Mouse (Mus musculus): ENCODE data around the gene Desi1.
"Not testable (repeated sequence)": the region's sequence is repeated elsewhere in the genome, so short reads cannot be mapped to it uniquely, and the experiment has no call there.

Desi1 gene

DNA sequence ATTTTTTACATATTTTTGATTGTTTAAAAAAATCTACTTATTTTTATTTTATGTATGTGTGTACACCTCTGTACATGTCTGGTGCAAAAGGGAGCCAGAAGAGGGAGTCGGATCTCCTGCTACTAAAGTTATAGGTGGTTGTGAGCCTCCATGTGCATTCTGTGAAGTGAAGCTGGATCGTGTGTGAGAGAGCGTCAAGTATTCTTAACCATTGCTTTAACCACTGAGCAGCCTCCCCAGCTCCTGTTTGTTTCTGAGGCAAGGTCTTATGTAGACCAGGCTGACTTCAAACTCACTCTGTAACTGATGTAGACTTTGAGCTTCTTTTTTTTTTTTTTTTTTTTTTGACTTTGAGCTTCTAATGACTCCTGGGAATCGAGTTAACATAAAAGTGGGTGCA is 16.2 kb downstream of the Desi1 start:
- peak in 1 of 2 experiments; percentile 52 for DNase-seq

DNA sequence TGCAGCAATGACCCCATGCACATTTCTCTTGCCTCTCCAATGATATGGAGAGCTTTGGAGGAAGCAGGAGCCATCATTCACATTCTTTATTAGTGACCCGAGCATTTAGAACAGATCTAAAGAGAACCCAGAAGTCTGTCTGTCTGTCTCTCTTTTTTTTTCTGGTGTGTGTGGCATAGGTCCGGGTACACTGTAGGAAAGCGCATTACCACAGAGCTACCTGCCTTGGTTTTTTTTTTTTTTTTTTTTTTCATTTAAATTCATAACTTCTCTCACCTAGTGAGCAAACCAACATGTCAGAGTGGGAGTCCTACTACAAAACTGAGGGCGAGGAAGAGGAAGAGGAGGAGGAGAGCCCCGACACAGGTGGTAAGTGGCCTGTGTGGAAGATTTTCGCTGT is 16.8 kb downstream of the Desi1 start:
- no peak for DNase-seq

DNA sequence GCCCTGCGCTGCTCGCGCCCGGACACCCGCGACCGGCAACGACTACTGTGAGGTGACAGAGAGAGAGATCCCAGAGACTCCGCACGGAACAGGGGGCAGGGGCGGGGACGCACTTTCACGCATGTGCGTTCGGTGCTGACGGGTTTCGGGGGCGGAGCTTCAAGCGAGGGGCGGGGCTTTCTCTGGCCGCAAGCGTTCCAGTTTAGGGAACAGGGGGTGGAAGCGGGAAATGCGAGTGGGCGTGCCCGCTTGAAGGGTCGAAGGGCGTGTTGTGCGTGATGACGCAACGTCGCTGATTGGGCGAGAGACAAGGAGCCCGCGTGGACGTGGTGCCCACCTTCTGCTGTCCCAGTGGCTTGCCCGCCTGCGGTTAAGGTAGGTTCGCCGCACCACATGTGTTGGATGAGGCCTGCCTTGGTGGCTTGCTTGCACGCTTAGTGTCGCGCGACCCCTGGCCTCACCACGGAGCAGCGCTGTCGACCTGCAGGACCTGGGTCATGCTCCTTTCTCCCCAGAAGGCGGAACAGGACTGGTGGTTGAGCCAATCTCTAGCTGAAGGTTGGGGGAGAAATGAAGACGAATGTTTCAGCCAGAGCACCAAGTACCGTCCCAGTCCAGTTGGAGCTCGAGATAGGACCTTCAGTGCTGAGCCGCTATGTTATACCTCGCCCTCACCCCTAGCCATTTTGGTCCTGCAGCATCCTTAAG is 17.4 kb downstream of the Desi1 start:
- DNase-seq: peak; percentile 100

- DNase-seq: peak; percentile 36 to 54
Measured at GRCm38 (mm10) chr15:82015392-82016100, 18.1 kb downstream of the Desi1 start.

DNA sequence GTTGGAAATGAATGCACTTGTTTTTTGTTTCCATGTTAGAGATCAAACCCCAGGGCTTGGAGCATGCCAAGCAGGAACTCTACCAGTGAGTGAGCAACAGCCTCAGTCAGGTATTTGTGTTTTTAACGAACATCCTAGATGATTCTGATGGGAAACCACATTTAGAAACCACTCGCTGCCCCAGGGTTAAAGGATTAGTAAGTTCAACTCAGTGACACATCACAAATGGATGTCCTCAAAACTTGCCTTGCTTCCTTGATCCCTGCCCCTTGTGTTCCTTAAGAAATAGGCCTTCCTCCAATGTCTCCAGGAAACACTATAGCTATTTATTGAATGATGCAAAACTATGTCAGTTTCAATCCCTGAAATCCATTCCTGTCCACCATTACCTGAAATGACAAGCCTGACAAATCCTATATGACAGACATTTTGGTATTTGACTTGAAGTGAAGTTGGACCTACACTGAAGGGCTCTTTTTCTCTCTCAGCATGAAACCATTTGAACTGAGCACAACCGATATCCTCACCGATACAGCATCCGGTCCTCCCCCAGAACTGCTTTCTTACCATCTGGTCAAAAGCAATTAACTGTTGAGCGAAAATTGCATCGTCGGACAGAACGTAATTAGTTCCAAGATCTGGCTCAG is 18.8 kb downstream of the Desi1 start:
- DNase-seq: no peak

GRCm38 (mm10) chr15:82011947-82012346 is 21.7 kb downstream of the Desi1 start:
- DNase-seq: no peak

DNA sequence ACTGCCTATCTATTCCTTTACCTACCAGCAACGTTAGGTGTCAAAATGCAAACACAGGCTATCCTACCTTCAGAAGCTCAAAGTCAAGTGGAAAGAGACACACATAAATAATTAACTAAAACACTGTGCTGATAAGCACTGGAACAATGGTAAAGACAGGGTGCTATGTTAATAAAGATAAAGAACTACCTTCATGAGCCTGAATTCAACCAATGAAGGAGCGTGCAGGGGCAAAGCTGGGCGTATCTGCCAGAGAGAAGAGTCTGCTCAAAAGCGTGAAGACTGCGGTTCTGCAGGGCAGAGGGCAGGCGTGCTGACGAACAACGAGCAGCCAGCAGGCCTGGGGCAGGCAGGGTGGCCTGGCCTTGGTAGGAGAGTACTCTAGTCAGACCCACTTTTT is 29.4 kb downstream of the Desi1 start:
- DNase-seq: no peak

- no peak for DNase-seq
Measured at GRCm38 (mm10) chr15:81993992-81994391, 39.7 kb downstream of the Desi1 start.

DNA sequence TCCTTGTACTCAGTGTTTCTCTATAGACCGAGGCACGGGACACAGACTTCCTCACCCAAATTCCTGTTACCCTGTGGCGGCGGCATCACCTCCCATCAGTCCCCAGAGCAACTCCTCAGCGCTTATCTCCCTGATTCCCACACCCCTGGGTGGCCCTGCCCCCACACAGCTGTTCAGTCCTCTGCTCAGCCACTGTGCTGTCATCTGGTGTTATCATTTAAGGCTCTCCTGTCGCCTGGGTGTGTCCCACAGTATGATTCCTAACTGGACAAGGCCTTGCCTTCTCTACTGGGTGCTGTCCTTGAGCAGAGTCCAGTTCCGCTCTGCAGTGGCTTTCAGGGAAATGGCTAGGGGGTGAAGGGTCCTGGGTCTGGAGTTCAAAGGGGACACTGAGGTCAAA is 43.1 kb downstream of the Desi1 start:
- no peak for DNase-seq

- DNase-seq: peak; percentile 56 to 58
Measured at GRCm38 (mm10) chr15:81989371-81990062, 44.1 kb downstream of the Desi1 start.

DNA sequence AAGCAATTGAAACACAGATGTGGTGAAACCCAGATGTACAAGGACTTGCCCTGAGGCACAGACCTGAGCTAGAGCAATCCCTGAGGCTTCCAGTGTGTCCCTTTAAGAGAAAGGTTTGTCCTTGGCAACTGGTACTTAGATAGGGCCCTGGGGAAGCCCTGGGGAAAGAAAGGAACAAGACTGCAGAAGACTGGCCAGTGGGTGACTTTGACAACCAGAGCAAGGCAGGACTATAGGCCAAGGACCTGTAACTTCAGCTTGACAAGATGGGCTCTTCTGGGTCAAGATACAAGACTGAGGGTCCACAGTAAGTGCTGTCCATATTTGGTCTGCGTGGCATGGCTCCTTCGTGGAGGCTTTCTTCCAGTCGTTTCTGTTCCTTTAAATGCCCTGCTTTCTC is 46.0 kb downstream of the Desi1 start, which contains the start of gene Xrcc6:
Gene Xrcc6, plus strand, starts transcription at position 190 of the 400 bp plus-strand sequence.
- DNase-seq: no peak

DNA sequence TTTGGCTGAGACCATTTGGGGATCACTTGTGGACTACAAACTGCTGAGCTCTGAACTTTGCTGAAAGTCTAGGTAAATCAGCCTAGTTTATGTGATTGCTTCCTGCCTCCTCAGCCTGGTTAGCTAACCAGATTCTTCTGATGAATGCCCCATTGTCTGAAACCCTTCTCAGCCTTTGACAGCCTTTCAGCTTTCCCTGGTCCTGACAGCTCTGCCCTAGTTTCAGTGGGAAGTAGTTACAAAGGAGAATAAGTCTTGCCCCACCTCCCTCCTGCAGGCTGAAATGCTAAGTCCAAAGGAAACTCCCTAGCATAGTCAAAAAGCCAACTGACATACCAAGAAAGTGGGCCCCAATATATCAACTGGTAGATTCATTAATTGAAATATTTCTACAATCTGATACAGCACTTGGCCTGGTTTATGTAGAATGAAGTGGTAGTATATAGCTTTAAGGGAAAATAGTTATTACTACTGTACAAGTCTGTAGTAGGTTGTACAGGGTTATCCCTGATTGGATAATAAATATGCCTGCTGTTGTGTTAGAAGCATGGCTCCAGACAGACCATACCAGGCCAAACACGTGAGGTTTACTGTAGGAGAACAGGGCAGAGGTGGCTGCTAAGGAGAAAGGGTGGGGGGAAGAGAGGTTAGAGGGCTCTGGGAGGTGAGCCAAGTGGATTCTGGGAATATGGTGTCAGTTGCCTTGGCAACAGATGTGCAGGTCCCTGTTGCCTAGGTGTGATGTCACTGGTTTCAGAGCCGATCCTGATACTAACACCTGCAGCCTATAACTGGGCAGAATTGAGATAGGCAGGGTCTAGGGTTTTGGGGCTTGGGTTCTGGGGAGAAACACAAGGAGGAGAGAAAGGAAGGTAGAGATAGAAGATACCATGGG is 48.1 kb downstream of the Desi1 start:
- no peak for DNase-seq

GRCm38 (mm10) chr15:81982173-81982572 is 51.5 kb downstream of the Desi1 start:
- no peak for DNase-seq

GRCm38 (mm10) chr15:81980321-81980720 is 53.3 kb downstream of the Desi1 start, which contains the start of gene 1700029P11Rik:
TSS of gene 1700029P11Rik (plus strand) at chr15:81980540.
- no peak for DNase-seq

DNA sequence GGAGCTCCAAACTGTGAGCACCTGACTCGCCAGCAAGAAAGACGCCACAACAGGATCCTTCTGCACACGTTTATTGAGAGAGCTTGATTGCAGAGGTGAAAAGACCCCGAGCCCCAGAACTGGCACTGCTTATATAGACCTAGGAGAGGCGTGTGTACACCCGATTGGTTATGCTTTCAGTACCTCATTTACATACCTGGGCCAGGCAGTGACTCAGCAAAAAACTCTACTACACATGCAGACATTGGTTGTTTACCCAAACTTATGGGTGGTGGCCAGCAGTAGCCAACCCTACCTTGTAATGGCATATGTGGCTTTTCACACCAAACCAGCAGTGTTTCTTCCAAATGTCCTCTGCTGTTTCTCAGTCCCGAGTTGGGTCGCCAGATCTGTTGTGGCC is 58.5 kb downstream of the Desi1 start:
- DNase-seq: not testable (repeated sequence)

DNA sequence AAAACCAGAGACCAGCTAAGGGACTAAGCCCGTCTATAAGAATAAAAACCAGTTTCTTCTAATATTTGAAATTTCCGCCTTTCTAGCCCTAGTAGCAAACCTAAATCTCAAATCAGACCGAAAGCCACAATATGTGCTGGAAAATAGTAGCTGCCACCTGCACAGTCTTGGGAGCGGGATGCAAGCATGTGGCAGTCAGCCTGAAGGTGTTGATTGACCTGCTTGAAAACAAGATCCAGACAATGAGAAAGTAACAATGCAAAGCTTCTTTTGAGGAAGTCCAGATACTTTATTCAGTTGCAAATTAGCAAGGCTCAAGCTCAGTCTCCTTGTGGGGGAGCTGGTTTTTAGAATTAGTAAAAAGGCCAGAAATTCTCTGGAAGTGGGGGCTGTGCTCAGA is 63.2 kb downstream of the Desi1 start:
- not testable (repeated sequence) for DNase-seq

GRCm38 (mm10) chr15:81969635-81970034 is 64.0 kb downstream of the Desi1 start:
- DNase-seq: not testable (repeated sequence)

DNA sequence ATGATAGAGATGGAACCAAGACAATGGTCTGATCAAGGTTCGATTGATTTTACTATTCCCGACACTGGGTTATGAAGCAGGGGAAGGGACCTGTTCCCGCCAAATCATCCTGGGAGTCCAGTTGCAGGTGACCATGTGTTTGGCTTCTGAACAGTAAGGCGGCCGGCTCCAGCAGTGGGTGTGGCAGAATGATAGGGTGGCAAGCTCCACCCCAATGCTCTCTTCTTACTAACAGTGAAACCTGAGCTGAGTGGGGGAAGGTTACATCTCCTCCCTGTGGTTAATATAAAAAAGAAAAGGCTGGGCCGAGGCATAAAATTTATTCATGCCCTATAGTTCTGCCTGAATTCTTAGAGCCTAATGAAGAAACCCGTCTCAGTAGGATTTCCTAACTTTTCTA is 64.5 kb downstream of the Desi1 start:
- no peak for DNase-seq

DNA sequence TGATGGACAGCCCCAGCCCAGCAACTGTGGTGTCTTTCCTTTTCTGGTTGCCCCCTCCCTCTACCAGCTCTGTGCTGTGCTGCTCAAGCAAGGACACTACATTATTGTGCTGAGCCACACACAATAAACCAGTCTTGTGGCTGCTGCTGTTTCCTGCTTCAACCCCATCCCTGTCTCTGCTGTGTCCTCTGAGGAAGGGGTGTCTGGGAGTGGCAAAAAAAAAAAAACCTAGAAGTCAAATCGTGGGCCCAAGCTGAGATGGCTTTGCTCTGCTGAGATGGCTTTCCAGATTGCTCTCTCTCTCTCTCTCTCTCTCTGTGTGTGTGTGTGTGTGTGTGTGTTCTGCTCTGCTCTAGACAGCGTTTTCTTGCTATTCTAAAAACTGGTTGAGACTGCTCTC is 65.2 kb downstream of the Desi1 start:
- DNase-seq: no peak

DNA sequence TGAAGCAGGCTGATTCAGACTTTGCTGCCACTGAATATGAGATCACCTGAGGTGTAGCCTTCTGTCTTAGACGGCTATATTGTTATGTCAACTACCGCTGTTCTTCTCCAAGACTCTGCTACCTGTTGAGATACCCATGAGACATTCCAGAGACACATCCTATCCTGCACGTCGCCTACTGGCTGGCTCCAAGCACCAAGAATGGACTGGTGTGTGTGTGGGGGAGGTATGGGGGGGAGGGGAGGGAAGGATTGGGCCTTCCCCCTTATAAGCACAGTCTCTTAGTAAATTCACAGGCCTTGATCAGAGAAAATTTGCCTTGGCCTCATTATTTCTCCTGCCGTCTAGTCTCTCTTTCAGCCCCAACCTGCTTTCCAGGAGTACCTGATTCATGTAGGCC is 65.8 kb downstream of the Desi1 start:
- no peak for DNase-seq

GRCm38 (mm10) chr15:81966062-81966829 is 67.4 kb downstream of the Desi1 start:
- no peak for DNase-seq
